Mouse (Mus musculus): ENCODE data around the gene Ccdc85c. TPM values are rescaled to one million over a fixed set of nuclear protein-coding genes. Genes with fewer than 3 reads are reported as not detected.

Gene Ccdc85c
- polyA plus RNA-seq, 1 experiment: 6.6 TPM

GRCm38 (mm10) chr12:108204978-108205377 lies 70.2 kb downstream of the Ccdc85c start:
- no peak overlapping the region for H3ac ChIP-seq (ENCODE audit: control insufficient read depth, insufficient read length)
- H3K4me2 ChIP-seq (ENCODE audit: low read depth): no peak overlapping the region
- H3K27me3 ChIP-seq (ENCODE audit: control insufficient read depth, insufficient read depth, insufficient read length): no peaks in the 10 kb centered on the region
- peaks cover 4% of the 10 kb centered on the region for H3K36me3 ChIP-seq (ENCODE audit: control insufficient read depth, insufficient read depth)
- no peak for TF ChIP-seq MYOG (IDR thresholded peaks at IDR 0.05; ENCODE audit: control insufficient read depth in 1 of 3, insufficient read depth in 1 of 3, insufficient read length in 2 of 3, low read depth in 2 of 3)
- no peak for TF ChIP-seq SRF (IDR thresholded peaks at IDR 0.05; ENCODE audit: control insufficient read depth, insufficient read length, low read depth)
- no peak for TF ChIP-seq USF1 (IDR thresholded peaks at IDR 0.05; ENCODE audit: low read depth)
- no peak for TF ChIP-seq REST (IDR thresholded peaks at IDR 0.05; ENCODE audit: insufficient read depth, insufficient read length)
- no peak for TF ChIP-seq TCF3 (IDR thresholded peaks at IDR 0.05; ENCODE audit: insufficient read length, low read depth)
- TF ChIP-seq MYOD1 (IDR thresholded peaks at IDR 0.05; ENCODE audit: control insufficient read depth in 1 of 3, insufficient read length in 2 of 3, low read depth in 2 of 3): no peak
- no peak overlapping the region for H3K4me3 ChIP-seq
- no peaks in the 10 kb centered on the region for H3K79me2 ChIP-seq (ENCODE audit: control insufficient read depth, insufficient read depth)

GRCm38 (mm10) chr12:108203895-108204294 lies 71.3 kb downstream of the Ccdc85c start:
- Histone ChIP-seq H3K4me3 (no peak overlapping the region), H3K27me3 (ENCODE audit: control insufficient read depth, insufficient read depth, insufficient read length) (no peaks in the 10 kb centered on the region)
- no peak for TF ChIP-seq TCF12 (IDR thresholded peaks at IDR 0.05; ENCODE audit: insufficient read depth, poor library complexity, severe bottlenecking)
- TF ChIP-seq MYOD1 (IDR thresholded peaks at IDR 0.05; ENCODE audit: control insufficient read depth in 1 of 3, insufficient read length in 2 of 3, low read depth in 2 of 3): no peak
- no peak for TF ChIP-seq REST (IDR thresholded peaks at IDR 0.05; ENCODE audit: insufficient read depth, insufficient read length)
- TF ChIP-seq E2F4 (IDR thresholded peaks at IDR 0.05; ENCODE audit: insufficient read depth): no peak
- no peak for TF ChIP-seq MYOG (IDR thresholded peaks at IDR 0.05; ENCODE audit: control insufficient read depth in 1 of 3, insufficient read depth in 1 of 3, insufficient read length in 2 of 3, low read depth in 2 of 3)
- TF ChIP-seq SRF (IDR thresholded peaks at IDR 0.05; ENCODE audit: control insufficient read depth, insufficient read length, low read depth): no peak
- no peak for TF ChIP-seq POLR2A (IDR thresholded peaks at IDR 0.05; ENCODE audit: insufficient read length, low read depth)
- TF ChIP-seq TCF3 (IDR thresholded peaks at IDR 0.05; ENCODE audit: insufficient read length, low read depth): no peak
- no peak for TF ChIP-seq CEBPB (IDR thresholded peaks at IDR 0.05; ENCODE audit: insufficient read depth, poor library complexity, severe bottlenecking)
- no peak for TF ChIP-seq POLR2AphosphoS2 (IDR thresholded peaks at IDR 0.05; ENCODE audit: insufficient read length, low read depth)
- TF ChIP-seq MAX (IDR thresholded peaks at IDR 0.05; ENCODE audit: low read depth): no peak
- TF ChIP-seq USF1 (IDR thresholded peaks at IDR 0.05; ENCODE audit: low read depth): no peak

GRCm38 (mm10) chr12:108200094-108200493 lies 75.1 kb downstream of the Ccdc85c start:
- no peak overlapping the region for H3K4me2 ChIP-seq (ENCODE audit: low read depth)
- H3ac ChIP-seq (ENCODE audit: control insufficient read depth, insufficient read length): no peak overlapping the region
- H3K4me3 ChIP-seq: no peak overlapping the region
- TF ChIP-seq MAX (IDR thresholded peaks at IDR 0.05; ENCODE audit: low read depth) (no peak), SRF (IDR thresholded peaks at IDR 0.05; ENCODE audit: control insufficient read depth, insufficient read length, low read depth) (no peak), MYOG (IDR thresholded peaks at IDR 0.05; ENCODE audit: control insufficient read depth in 1 of 3, insufficient read depth in 1 of 3, insufficient read length in 2 of 3, low read depth in 2 of 3) (no peak), TCF3 (IDR thresholded peaks at IDR 0.05; ENCODE audit: insufficient read length, low read depth) (no peak), CEBPB (IDR thresholded peaks at IDR 0.05; ENCODE audit: insufficient read depth, poor library complexity, severe bottlenecking) (no peak), REST (IDR thresholded peaks at IDR 0.05; ENCODE audit: insufficient read depth, insufficient read length) (no peak), TCF12 (IDR thresholded peaks at IDR 0.05; ENCODE audit: insufficient read depth, poor library complexity, severe bottlenecking) (no peak), POLR2AphosphoS2 (IDR thresholded peaks at IDR 0.05; ENCODE audit: insufficient read length, low read depth) (no peak)
- H3K36me3 ChIP-seq (ENCODE audit: control insufficient read depth, insufficient read depth): peaks cover 28% of the 10 kb centered on the region
- H3K27me3 ChIP-seq (ENCODE audit: control insufficient read depth, insufficient read depth, insufficient read length): no peaks in the 10 kb centered on the region
- no peaks in the 10 kb centered on the region for H3K79me2 ChIP-seq (ENCODE audit: control insufficient read depth, insufficient read depth)

More at GRCm38 (mm10) chr12:108203895-108204294, 71.3 kb downstream of the Ccdc85c start:
- Histone ChIP-seq H3K4me2 (ENCODE audit: low read depth) (no peak overlapping the region), H3ac (ENCODE audit: control insufficient read depth, insufficient read length) (no peak overlapping the region), H3K79me2 (ENCODE audit: control insufficient read depth, insufficient read depth) (no peaks in the 10 kb centered on the region), H3K36me3 (ENCODE audit: control insufficient read depth, insufficient read depth) (peaks cover 9% of the 10 kb centered on the region)

GRCm38 (mm10) chr12:108198447-108198846 lies 76.8 kb downstream of the Ccdc85c start:
- TF ChIP-seq TCF3 (IDR thresholded peaks at IDR 0.05; ENCODE audit: insufficient read length, low read depth) (no peak), E2F4 (IDR thresholded peaks at IDR 0.05; ENCODE audit: insufficient read depth) (no peak), POLR2A (IDR thresholded peaks at IDR 0.05; ENCODE audit: insufficient read length, low read depth) (no peak), CEBPB (IDR thresholded peaks at IDR 0.05; ENCODE audit: insufficient read depth, poor library complexity, severe bottlenecking) (no peak), USF1 (IDR thresholded peaks at IDR 0.05; ENCODE audit: low read depth) (no peak), TCF12 (IDR thresholded peaks at IDR 0.05; ENCODE audit: insufficient read depth, poor library complexity, severe bottlenecking) (no peak), MYOD1 (IDR thresholded peaks at IDR 0.05; ENCODE audit: control insufficient read depth in 1 of 3, insufficient read length in 2 of 3, low read depth in 2 of 3) (no peak), MYOG (IDR thresholded peaks at IDR 0.05; ENCODE audit: control insufficient read depth in 1 of 3, insufficient read depth in 1 of 3, insufficient read length in 2 of 3, low read depth in 2 of 3) (no peak), REST (IDR thresholded peaks at IDR 0.05; ENCODE audit: insufficient read depth, insufficient read length) (no peak), POLR2AphosphoS2 (IDR thresholded peaks at IDR 0.05; ENCODE audit: insufficient read length, low read depth) (no peak), SRF (IDR thresholded peaks at IDR 0.05; ENCODE audit: control insufficient read depth, insufficient read length, low read depth) (no peak), MAX (IDR thresholded peaks at IDR 0.05; ENCODE audit: low read depth) (no peak)
- Histone ChIP-seq H3ac (ENCODE audit: control insufficient read depth, insufficient read length) (no peak overlapping the region), H3K4me3 (no peak overlapping the region), H3K79me2 (ENCODE audit: control insufficient read depth, insufficient read depth) (no peaks in the 10 kb centered on the region), H3K4me2 (ENCODE audit: low read depth) (no peak overlapping the region), H3K27me3 (ENCODE audit: control insufficient read depth, insufficient read depth, insufficient read length) (no peaks in the 10 kb centered on the region), H3K36me3 (ENCODE audit: control insufficient read depth, insufficient read depth) (peaks cover 39% of the 10 kb centered on the region)

GRCm38 (mm10) chr12:108195761-108196160 lies 79.5 kb downstream of the Ccdc85c start:
- H3K36me3 ChIP-seq (ENCODE audit: control insufficient read depth, insufficient read depth): peaks cover 39% of the 10 kb centered on the region
- H3ac ChIP-seq (ENCODE audit: control insufficient read depth, insufficient read length): no peak overlapping the region
- TF ChIP-seq POLR2A (IDR thresholded peaks at IDR 0.05; ENCODE audit: insufficient read length, low read depth) (no peak), MYOG (IDR thresholded peaks at IDR 0.05; ENCODE audit: control insufficient read depth in 1 of 3, insufficient read depth in 1 of 3, insufficient read length in 2 of 3, low read depth in 2 of 3) (no peak), TCF3 (IDR thresholded peaks at IDR 0.05; ENCODE audit: insufficient read length, low read depth) (no peak)
- H3K27me3 ChIP-seq (ENCODE audit: control insufficient read depth, insufficient read depth, insufficient read length): no peaks in the 10 kb centered on the region
- H3K4me2 ChIP-seq (ENCODE audit: low read depth): no peak overlapping the region
- no peak overlapping the region for H3K4me3 ChIP-seq
- no peaks in the 10 kb centered on the region for H3K79me2 ChIP-seq (ENCODE audit: control insufficient read depth, insufficient read depth)

Data from myocyte (in vitro differentiated cells).